Mouse (Mus musculus): Measurements from ENCODE around the gene Ltbp1.

Ltbp1 gene

DNA sequence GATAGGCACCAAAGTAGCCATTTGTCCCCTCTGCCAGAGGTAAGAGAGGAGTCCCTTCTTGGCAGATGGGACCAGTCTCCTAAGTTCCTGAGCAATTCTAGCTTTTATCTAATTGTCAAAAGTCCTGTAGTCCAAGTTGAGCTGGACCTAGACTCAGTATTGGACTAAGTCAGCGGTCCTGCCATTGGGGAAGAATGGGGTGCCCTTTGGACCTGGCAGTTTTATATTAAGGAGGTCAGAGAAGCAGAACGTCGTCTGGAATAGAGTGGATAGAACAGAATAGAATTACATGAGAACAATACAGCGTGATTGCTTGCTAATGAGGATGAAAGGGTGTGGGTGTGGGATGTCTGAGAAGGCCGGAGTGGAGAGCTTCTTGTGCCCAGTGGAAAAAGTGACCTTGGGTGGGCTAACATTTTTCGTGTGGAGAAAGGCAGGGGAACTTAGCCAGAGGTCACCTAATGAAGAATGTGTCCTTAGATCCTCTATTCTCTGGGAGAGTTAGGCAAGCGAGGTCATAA, 167.4 kb downstream of the Ltbp1 start:
- no peak for DNase-seq (ENCODE audit: low spot score in 2 of 2)

DNA sequence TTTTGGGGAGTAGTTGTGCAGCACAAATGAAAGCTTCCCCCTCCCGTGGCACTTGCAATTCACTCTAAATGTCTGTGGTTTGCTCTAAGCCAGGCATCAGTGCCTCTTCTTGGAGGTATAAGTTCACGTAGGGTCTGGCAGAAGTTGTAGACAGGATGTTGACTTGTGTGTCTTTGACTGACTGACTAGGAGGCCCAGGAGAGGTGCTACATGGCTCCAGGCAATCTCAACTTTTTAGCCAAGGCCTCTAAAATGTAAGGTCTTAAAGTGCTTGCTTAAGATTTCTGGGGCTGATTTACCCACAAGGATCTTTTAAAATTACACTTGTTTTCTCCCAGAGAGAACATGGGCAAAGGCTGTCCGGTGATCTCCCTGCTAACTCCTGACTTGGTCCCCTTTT, 169.1 kb downstream of the Ltbp1 start:
- no peak for DNase-seq (ENCODE audit: low spot score in 2 of 2)

DNA sequence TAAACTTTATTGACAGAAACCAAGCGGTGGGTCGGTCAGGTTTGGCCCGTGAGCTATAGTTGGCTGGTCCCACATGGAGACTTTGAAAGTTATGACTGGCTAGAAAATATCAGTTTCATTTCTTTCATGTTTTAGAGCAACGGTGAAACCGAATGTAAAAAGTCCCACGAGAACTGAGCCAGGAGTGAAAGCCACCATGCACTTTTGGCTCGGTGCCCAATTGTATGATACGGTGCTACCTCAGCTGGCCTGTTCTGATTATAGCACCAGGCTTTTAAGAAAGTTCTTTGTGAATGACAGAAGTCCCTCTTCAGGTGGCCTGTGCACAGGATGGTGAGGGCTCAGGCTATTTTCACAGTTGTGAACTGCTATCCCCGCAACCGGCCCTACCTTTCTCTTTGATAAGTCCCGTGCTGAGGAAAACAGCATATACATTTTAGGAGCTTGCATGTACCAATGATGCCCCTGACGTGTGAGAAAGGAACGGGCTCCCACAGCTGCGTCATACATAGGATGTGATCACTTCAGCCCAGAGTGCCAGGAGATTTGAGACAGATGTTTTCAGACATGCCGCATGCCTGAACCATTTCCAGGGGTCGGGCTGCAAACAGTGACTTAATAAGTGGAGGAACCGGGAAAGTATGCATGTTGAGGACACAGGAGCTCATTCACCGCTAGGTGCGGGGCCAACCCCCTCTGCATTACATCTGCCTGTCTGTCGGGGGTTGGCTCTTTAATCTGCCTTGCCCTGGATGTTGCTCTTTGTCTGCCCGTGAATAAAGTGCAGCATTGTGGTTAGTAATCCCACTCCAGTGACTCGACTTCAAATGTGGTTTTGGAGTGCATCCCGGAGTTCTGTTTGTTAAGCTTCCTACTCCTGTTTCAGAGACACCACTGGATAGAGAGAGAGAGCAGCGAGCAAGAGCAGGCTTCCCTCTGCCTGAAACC, 172.8 kb downstream of the Ltbp1 start:
- peak in 1 of 2 experiments; percentile 8 for DNase-seq (ENCODE audit: low spot score in 2 of 2)

DNA sequence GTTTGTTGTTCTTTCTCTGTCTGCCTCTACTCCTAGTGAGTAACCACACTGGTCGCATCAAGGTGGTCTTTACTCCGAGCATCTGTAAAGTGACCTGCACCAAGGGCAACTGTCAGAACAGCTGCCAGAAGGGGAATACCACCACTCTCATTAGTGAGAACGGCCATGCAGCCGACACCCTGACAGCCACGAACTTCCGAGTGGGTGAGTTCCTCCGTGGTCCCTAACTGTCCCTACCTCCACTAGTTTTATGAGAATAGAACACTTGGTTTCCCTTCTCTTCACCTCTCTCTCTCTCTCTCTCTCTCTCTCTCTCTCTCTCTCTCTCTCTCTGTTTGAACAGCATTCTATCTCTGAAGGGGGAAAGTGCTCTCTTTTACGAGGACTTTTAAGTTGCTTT, 173.6 kb downstream of the Ltbp1 start:
- no peak for DNase-seq (ENCODE audit: low spot score in 2 of 2)

DNA sequence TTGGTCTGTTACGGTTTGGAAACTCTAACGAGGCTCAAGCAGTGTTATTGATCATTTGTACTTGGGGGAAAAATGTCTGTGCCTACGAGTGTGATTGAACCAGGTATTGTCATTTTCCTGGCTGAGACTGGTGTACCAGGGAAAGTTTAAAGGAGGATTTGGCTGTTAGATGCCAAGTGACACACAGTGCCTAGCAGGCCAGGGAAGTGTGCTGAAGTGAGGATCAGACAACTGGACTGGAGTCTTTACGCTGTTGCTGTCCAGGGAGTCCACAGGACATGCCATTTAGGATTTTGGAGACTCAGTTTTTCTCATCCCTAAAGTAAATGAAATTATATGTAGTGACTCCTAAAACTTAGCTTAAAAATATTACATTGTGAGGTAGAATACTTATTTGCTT, 174.9 kb downstream of the Ltbp1 start:
- no peak for DNase-seq (ENCODE audit: low spot score in 2 of 2)

DNA sequence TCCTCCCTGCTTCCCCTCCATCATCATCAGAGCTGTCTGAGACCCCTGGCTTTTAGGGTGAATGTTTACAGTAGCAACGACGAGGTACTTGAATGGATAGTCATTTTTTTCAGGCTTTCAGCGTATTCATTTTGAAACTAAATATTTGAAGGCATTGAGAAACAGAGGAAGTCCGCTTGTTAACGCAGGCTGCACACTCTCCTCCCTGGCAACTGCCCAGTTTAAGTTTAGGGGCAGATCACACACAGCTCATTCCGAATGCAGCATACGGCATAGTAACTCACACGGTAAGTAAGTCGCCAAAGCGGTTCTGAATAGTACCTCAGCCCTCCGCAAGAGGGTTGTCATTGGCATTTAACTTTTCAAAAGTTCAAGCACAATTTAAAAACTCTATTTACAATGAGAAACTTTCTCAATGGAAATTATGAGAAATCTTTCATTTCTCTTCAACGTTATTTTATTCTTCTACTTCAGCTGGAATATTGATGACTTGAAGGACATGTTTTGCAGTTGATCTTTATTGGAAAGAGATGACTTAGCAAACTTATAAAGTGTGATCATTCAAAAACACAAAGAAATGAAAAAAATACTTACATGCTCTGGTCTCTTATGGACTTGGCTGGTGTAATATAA, 175.7 kb downstream of the Ltbp1 start:
- no peak for DNase-seq (ENCODE audit: low spot score in 2 of 2)

DNA sequence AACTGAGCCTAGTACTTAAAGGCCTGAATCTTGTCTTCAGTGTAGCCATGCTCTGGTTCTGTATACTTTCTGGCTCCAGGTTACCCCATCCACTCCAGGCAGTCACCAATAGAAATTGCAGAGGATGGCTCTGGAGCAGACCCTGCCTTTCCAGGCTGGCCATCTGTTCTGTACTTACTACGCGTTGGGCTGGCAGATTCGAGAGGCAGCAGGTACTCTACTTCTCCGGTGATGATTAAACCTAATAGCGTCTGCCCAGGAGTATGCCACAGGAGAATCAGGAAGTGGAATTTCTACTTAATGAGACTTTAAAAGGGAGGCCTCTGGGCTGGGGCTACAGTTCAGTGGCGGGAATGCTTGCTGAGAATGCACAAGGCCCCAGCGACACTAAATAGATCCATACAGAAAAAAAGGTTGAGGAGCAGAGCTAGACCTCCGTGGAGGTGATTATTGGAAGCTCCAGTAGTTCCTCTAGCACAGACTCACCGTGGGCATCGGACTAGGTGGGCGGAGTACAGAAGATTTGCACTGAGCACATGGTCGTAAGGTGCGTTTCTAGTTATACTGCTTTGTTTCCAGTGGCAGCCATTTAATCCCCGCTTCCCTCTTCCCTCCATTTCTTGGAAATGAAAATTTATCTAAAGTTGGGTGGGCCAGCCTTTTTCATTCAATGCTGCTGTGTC, 177.1 kb downstream of the Ltbp1 start:
- no peak for DNase-seq (ENCODE audit: low spot score in 2 of 2)

DNA sequence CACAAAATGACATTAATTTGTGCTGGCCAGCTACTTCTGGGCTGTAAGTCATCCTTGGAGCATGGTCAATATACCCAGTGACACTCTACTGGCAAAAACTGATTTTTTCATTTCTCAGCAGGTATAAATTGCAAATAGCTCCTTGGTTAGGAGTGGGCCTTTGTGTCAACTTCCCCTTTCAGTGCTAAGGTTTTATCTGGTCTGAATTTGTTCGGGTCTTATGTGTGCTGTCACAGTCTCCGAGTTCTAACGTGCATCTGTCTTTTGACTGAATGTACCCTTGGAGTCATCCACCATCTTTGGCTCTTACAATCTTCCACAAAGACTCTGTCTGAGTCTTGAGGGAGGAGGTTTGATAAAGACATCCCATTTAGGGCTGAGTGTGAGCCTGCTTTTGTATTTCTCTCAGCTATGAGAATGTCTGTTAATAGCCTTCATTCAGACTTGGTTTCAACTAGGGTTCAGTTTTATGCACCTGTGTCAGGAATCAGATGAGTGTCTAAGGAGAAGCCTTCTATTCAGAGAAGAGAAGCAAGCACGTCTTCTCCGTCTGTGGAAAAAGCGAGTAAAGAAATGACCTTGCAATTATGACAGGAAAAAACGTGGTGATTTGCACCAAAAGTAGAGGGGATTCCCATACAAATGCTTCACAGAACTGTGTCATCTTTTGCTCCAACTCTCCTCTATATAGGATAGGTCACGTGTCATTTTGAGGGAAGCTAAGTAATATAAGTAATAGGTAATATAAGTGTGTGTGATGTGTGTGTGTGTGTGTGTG, 181.6 kb downstream of the Ltbp1 start:
- no peak for DNase-seq (ENCODE audit: low spot score in 2 of 2)

DNA sequence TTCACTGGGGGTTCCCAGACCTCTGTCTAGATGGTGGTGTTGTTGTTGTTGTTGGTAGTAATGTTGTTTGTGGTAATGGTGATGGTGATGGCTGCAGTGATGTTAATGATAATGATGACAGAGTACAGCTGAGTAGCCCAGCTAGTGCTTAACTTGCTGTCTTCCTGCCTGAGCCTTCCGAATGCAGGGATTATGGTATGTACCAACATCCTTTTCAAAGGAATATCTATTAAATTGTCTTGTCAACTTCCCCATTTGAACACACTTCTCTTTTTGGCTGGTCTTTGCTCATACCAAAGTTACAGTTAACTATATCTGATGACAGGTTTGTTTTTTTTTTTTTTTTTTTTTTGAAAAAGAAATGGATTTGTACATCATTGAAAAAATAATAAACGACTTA, 191.6 kb downstream of the Ltbp1 start:
- no peak for DNase-seq (ENCODE audit: low spot score in 2 of 2)

DNA sequence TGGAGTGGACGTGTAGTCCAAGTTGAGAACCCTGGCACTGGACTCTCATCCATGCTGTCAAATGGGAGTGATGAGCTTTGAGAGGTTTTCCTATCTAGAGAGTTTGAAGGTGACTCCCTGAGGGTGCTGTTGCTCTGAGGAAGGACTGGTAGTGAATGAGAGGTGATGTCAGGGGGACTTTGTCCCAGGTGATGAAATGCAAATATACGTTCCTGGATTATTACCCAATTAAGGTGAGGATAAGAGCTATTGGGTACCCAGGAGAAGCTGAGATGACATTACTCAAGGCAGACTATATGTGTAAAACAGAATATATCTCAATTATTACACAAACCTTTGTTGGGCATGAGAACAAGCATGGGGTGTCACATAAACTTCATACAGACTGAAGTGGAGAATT, 193.4 kb downstream of the Ltbp1 start:
- no peak for DNase-seq (ENCODE audit: low spot score in 2 of 2)

DNA sequence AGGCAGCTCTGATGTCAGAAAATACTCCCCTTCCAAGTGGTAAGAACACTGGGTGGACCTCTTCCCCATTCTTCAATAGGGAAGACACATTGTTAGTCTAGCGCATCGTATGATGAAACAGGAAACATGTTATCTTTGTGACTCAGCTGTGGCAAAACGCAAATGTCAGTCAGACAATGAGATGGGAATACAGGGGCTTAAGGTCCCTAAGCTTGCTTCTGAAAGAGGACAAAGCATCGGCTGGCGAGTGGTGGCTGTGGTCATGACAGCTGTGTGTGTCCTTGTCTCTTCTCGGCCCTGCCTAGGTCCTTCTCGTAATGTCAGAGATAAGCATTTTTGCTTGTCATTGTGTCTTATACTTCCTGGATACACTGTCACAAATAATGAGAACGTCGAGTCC, 194.3 kb downstream of the Ltbp1 start:
- DNase-seq (ENCODE audit: low spot score in 2 of 2) = no peak

DNA sequence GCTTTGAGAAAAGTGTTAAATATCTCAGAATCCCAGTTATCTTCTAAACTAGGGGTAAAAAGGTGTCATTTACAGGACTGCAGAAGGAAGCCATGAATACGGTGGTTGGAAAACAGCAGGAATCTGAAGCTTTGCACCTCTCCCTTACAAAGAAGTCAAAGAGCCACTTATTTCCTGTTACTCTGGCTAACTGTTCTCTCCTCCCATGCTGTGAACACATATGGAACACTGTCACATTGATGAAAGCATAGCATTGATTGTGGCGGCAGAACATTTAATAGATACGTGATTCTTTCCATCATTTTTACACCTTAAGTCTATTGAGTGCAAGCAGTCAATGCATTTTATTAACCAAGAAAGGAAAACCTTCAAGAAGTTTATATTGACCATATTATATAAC, 196.9 kb downstream of the Ltbp1 start:
- no peak for DNase-seq (ENCODE audit: low spot score in 2 of 2)

DNA sequence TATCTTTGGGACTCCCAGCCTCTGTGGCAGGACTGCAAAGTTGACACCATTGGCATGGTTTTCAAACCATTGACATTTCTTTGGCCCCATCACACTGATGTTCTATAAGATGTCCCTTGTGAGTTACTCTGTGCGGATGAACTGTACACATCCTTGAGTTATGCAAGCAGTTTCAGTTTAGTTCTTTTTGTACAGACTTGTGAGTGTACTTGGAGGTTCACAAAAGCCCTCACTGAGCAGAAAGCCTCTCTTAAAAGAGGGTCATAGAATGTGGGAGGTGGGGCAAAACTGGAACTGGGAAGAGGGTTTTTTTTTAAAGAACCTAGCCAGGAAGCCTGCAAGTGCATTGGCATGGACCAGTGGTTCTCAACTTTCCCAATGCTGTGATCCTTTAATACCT, 198.7 kb downstream of the Ltbp1 start:
- DNase-seq (ENCODE audit: low spot score in 2 of 2) = no peak

DNA sequence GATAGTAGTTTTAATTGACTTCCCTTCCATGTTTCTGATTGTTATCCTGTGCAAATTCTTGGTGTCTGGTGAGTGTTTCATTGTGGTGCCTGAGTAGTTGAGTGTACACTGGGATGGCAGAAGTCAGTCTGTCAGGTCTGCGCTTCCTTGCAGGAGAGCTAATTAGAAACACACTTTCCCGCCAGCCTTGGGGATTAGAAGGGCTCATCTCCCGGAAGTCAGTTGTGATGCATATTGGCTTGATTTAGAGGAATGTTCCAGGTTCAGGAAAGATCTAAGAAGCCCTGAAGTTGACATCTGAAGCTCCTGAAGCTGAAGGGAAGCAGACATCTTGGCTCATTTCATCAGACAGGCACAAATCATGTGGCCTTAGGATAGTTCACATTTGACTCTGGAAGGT, 200.9 kb downstream of the Ltbp1 start:
- DNase-seq (ENCODE audit: low spot score in 2 of 2) = no peak

DNA sequence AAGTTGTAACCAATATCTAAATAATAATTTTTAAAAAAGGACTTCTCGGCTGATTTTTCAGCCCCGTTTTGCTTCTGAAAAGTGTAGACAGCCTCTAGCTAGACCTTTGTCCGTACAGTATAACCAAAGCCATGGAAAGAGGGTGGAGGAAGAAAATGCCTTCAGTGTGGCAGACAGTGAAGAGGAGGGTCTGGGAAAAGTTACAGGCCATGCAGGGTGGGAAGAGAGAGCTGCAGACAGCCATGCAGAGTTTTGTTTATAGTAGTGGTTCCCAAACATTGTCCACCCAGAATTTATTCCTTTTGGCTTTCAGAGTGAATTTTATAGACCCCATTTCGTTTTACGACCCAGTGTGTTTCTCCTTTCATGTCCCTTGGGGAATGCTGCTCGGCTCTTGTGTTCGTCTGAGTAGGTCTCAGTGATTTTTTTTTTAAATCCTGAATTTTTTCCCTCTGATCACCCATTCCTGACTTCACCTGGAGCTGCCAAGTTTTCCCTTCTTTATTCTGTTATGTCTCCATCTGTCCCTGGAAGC, 202.9 kb downstream of the Ltbp1 start:
- no peak for DNase-seq (ENCODE audit: low spot score in 2 of 2)

DNA sequence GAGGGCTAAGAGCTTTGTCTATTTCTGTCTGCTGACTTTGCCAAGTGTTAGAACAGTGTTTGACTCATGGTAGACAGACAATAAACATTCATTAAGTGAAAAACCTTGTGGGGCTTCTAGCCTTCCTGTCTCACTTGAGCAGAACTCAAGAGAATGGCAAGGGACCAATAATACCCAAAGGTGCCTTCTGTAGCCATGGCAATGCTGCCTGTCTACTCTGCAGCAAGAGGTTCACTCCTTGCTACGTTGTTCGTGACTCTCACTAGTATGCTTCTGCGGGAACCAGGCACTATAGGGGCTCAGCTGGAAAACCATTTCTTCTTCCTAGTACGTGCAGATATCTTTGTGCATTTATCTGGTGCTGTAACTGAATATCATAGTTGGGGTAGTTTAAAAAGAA, 205.2 kb downstream of the Ltbp1 start:
- DNase-seq (ENCODE audit: low spot score in 2 of 2) = no peak

DNA sequence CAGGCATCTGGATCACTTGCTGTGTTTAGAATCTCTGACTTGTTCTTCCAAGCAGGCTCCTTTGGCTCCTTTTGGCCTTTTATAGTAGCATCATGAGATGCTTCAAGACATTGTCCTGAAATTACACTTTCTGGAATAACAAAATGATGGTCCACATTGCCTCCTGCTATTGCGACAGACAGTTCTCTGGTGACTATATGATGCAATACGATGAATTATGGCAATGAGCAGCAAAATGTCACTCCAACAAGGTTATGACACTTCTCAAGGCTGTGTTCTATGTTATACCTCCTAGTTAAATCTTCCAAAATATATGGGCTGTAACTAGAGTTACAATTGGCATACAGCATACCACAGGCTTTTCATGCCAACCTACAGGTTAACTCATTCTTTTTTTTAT, 211.0 kb downstream of the Ltbp1 start:
- DNase-seq (ENCODE audit: low spot score in 2 of 2) = no peak

DNA sequence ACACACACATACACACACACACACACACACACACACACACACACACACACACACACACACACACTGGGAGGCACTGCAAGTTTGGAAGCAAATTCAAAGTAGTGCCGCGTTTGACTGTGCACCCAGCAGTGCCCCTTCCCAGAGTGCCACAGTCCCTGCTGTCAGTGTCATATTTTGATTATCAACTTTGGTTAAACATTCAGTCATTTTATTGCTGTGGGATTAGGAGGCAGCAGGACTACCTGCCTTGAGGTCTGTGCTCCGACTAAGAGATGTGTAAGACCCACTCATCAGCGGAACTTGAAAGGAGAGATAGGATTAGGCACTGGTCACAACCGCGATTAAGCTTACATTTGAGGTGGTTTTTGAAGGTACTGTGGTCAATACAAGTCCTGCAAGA, 213.3 kb downstream of the Ltbp1 start:
- no peak for DNase-seq (ENCODE audit: low spot score in 2 of 2)

DNA sequence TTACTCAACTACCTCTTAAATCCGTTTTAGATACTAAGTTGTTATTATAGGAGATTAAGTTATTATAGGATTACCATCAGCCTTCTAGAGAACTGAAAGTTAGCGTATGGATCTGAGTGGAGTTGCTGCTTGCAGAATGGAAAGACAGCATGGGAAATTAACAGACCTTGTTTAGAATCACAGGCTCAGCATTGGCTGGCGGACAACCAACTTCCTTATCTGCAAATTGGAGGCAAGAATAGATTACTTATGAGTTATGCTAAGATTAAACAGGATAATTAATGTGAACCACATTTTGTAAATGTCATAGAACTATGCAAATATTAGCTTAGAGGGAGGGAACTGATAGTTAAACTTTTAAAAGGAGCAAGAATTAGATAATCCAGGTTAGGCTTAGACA, 223.0 kb downstream of the Ltbp1 start:
- DNase-seq (ENCODE audit: low spot score in 2 of 2) = no peak

DNA sequence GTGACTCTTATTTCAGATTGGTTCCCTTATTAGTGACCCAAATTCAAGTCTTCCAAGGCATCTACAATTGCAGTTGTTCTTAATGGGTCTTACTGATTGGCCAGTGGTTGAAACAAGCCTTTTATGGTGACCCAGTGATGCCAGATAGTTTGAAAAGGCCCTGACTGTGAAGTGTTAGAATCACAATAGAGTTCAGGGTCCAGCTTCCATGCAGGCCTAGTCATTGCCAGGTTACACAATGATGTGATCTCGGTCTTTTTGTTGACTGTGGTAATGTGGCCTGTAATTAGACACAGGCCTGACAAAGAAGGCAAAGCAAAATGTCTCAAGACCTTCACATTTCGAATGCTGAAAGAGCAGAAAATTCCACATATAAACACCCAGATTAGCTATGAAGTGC, 227.8 kb downstream of the Ltbp1 start:
- no peak for DNase-seq (ENCODE audit: low spot score in 2 of 2)

DNA sequence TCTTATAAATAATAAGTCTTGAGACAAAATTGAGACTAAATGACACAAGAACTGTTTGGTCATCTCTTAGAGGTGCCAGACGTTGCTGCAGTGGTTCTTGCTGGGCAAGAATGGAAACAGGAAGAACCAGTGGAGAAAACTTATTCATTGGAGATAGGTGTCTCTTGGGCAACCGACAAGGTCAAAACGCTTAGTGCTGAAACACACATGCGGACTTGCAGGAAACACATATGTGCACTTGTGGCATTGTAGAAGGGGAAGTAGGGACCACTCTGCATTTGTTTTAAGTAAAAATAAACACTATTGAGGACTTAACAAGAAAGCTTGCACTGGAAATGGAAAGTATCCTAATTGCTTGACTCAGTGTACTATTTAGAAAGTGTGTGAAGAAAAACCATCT, 228.6 kb downstream of the Ltbp1 start:
- no peak for DNase-seq (ENCODE audit: low spot score in 2 of 2)

DNA sequence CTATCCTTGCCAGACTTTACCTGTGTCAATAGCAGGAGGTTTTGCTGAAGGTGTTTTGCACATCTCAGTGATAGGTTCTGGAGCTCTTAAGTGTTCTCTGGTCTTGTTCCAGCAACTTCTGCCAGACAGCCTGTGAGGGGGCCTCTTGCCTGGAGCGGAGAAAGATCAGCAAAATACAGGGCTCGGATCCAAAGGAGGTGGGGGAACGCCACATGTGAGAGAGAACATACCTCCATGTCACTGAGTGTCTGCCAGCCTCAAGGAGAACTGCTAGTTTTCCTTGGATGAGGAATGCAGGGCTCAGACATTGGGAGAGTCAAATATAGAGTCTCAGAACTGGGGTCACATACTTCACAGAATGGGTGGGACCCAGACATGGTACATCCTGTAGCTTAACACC, 230.4 kb downstream of the Ltbp1 start:
- DNase-seq (ENCODE audit: low spot score in 2 of 2) = no peak

Measured in cerebellum, postnatal 4 days (tissue).